Mouse (Mus musculus) stomach, postnatal 0 days (tissue): Measurements from ENCODE around the gene Agmo.

Experiments
- CTCF ChIP-seq: IDR thresholded peaks from 2 replicates; pipeline ENCODE4 v1.5.1; 2016; ENCODE audit warnings: antibody characterized with exemption, low read depth, mild to moderate bottlenecking, moderate library complexity
- EP300 ChIP-seq: optimal IDR thresholded peaks from 2 replicates; pipeline ENCODE3; 2016; ENCODE audit warnings: antibody characterized with exemption

- TF ChIP-seq CTCF = no peak
- no peak for TF ChIP-seq EP300
These were observed 81.4 kb downstream of the Agmo start for GRCm38 (mm10) chr12:37322860-37323259.
